Mouse (Mus musculus) kidney, adult 8-10 months (tissue): ENCODE measurements at regions not wholly inside any gene's neighbourhood (a gene's known extent, or its start where the extent isn't known, plus 50 kb on each side); places are given as distances from the start of the nearest gene placed in this dataset.

Experiments
- DNase-seq, 2 experiments: peaks; one replicate each; pipeline ENCODE4 v3.0.0; 2022

GRCm38 (mm10) chr19:53476768-53477547 is 52.0 kb upstream of the Dusp5 start:
- DNase-seq, result no peak

- no peak for DNase-seq
Measured at GRCm38 (mm10) chr19:53469256-53469655, 59.7 kb upstream of the Dusp5 start.

- no peak for DNase-seq
Measured at GRCm38 (mm10) chr19:53464681-53465080, 64.2 kb upstream of the Dusp5 start.

DNA sequence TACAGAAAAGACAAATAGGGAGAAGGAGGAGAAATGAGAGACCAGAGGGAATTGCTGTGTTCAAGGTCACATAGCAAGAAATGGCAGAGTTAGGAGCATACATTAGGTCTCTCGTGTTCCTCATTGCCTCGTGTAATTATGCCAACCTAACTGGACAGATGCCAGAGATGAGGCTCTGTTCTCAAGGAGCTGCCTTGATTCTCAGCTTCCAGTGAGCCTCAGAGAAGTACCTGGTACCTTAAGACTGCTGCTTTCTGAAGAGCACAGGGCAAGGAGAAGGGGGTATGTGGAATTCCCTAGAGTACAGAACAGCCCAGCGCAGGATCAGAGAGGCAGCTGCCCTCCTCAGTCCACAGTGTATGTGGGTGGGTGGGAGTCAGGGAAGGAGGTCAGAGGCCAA is 64.8 kb upstream of the Dusp5 start:
- no peak for DNase-seq

DNA sequence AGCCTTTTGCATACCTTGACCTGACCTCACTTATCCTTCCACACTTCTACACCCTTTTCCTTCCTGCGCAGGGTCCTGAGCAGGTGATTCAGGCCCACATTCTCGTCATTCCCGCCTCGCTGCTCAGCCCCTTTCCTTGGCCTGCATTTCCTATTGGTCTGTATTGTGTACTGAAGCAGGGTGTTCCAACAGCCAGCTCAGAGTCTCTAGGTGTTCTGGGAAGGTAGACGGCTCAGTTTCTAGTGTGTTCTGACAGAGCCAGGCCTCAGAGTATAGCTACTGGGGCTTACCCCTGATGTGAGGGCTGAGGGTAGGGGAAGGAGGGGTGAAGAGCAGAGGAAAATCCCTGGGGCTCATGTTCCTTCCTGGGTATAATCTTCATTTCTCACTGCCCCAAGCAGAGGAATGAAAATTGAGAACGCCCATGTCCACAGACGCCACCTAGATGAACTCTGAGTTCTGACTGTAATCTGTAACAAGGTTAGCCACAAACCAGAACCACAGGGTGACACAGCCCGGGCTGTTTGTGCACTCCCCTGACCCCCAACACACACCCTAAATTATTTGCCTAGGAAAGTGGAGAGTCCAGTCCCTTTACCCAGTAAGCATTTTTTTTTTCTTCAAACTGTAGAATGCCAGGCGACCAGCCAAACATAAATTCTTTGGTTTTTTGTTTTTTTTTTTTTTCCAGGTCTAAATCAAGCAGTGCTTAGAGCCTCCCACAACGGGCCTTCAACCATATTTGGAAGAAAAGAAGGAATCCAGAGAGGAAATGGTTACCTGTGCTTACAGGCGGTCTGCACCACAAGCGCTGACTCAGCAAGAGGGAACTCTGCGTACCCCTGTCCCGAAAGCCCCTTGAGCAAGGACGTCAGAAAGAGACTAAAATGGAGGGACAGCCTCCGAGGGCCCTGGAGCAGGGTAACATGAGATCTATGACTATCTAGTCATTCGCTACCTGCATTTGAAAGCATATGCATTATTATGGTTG is 67.6 kb upstream of the Dusp5 start:
- no peak for DNase-seq

DNA sequence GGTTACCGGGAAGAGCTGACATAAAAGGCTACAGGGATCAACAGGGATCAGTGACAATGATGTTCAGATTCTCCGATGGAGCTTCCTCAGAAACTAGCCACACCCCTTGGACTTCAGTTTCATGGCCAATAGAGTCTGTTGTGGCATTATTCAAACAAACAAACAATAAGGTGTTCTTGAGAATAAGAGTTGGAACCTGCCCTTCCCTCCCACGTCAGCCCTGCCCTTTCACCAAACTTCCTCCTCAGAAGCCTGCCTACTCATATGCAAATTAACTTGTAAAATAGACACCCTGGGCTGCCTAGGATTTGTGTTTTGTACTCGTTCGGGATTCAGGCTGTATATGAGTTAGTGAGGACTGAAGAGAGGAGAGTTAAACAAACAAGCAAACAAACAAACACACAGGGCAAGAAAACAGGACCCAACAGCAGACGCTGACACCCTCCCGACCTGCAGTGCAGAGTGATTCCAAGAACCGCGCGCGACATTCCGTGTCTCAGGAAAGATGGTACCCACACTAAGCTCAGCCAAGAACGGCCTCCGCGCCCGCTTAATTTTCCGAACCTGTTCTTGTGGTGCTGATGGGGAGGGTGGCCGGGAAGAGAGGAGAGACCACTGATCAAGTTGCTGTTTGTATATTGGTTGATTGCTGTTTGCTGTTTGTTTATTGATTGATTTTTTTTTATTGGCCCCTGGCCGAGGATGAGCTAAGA is 68.4 kb upstream of the Dusp5 start:
- no peak for DNase-seq

- no peak for DNase-seq
Measured at GRCm38 (mm10) chr19:53459407-53459788, 69.0 kb upstream of the Smndc1 start.

- DNase-seq, result no peak
Measured at GRCm38 (mm10) chr19:53458770-53459406, 68.5 kb upstream of the Smndc1 start.

- DNase-seq, result no peak
Measured at GRCm38 (mm10) chr19:53456681-53457080, 66.3 kb upstream of the Smndc1 start.

DNA sequence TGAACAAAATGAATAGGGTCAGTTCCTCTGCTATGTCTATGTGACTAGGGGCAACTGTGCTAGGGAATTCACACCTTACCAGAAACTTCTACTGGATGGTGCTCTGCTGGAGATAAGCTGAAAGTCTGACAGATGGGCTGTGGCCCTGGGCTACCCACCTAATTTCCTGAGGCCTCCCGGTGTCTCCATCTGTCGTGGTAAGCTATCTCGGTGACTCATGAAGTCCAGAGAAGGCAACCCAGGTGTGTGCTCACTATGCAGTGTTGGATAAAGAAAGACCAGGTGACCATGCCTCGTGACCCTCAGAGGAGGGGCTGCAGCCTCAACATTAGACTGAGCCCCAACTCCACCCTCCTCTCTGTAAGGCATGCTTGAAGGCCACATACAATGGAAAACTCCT is 64.2 kb upstream of the Smndc1 start:
- DNase-seq, result no peak

- DNase-seq, result no peak
Measured at GRCm38 (mm10) chr19:53454059-53454458, 63.7 kb upstream of the Smndc1 start.

DNA sequence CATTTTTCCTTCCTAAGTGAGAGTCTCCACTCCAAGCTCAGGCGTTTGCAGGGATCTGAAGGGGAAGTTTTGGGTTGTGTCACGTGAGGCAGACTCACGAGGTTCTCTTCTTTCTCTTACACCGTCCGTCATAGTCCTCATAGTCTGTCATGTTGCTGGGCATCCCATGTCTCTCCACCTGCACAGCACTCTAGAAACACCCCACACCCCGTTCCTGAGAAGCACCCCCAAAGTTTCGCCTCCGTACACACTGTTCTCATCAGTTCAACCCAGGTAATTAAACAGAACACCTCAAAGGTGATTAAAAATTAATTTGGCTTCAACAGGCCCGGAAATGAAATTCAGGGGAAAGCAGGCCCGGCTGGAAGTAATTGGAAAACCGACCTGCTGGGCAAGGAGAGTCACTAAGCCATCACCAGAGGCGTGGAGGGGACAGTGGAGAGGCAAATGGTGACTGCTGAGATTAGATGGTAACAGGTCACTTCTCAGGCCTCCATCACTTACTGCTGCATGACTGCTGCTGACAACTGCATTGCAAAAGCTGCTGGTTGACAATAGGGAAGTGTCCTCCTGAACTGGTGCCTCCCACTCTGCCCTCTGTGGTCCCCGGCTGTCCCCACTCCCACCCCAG is 63.1 kb upstream of the Smndc1 start:
- DNase-seq, result no peak

- peak in 1 of 2 experiments; percentile 20 for DNase-seq
Measured at GRCm38 (mm10) chr19:53452360-53452759, 62.0 kb upstream of the Smndc1 start.

DNA sequence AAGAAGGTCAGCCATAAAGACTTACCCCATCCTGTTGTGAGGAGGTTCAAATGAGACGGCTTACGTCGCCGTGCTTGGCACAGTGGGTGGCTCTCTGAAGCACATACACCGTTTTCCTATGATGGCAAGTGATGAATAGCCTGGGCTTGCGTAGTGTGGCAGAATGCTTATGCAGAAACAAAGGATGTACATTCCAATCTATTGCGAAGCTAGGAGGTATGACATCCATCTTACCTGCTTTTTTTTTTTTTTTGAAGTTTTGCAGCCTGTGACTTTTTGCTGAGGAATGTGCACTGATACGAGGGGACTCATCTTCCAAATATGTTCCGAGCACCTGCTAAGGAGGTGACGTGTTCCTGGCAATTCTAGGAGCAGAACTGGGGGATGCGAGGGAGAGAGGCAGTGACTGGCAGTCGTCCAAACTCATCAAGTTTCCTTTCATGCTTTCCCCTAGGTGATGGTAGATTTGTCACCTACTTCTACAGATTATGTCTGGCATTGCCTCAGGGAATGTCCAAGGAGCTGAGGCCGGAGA is 61.1 kb upstream of the Smndc1 start:
- DNase-seq, result no peak

- no peak for DNase-seq
Measured at GRCm38 (mm10) chr19:53450624-53451387, 60.4 kb upstream of the Smndc1 start.

DNA sequence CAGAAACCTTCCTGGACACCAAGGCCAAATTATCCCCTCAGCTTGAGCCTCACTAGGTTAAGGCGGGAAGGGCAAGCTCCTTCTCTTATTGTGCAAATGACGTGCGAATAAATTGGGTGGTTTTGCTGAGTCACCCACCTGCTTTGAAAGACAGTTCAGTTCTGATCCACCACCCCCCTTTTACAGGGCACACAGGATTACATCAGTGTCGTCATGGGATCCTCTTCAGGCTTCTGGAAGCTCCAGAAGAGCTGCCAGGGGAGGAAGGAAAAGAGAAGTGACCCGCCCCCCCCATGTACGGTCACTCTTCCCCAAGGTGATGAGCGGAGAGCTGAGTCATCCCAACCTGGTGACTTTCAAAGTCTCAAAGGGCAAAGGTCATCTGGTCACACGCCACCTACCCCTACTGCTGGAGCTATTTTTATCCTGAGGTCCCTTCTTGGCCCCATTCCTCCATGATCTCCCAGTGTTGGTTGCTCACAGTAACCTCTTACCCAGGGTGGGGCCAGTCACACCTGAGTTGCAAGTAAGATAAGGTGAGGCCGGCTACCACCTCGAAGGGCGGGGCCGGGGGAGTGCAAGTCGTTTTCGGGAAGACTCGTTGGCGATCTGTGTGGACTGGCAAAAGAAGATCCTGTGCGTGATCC is 58.9 kb upstream of the Smndc1 start:
- peak in 1 of 2 experiments; percentile 57 for DNase-seq

DNA sequence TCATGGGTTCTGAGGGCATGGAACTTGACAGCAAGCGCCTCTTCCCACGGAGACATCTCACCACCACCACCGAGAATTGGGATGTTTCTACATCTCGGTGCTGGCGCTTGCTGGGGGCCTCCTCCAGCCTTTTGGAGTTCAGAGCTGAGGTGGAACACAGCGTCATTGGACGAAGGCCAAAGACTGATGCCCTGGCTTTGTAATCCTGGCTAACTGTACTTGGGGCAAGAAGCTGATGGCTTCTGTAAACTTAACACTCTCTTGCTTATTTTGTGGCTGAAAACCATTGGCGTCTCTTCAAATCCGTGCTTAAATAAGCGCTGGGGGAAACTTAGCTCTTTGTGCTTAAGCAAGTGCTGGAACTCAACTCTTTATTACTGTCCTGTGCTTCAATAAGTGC is 57.8 kb upstream of the Smndc1 start:
- peak in 1 of 2 experiments; percentile 52 for DNase-seq

GRCm38 (mm10) chr19:53447754-53448153 is 57.4 kb upstream of the Smndc1 start:
- DNase-seq, result peak; percentile 53 to 59

- DNase-seq, result no peak
Measured at GRCm38 (mm10) chr19:53446216-53446615, 55.8 kb upstream of the Smndc1 start.

GRCm38 (mm10) chr19:53444646-53445045 is 54.3 kb upstream of the Smndc1 start:
- DNase-seq, result no peak
